Mouse (Mus musculus): ENCODE data around the gene Msi2.

GRCm38 (mm10) chr11:88367501-88367900 is 350.8 kb downstream of the Msi2 start:
- TF ChIP-seq CTCF (IDR thresholded peaks at IDR 0.05; ENCODE audit: extremely low read depth, insufficient read depth, insufficient read length, insufficient replicate concordance) (no peak), POLR2A (IDR thresholded peaks at IDR 0.05; ENCODE audit: low read depth, low read length) (no peak)
